Mouse (Mus musculus) MEL (cell line): ENCODE data around the gene Chmp2b.

Experiments
- JUND ChIP-seq: IDR thresholded peaks from 2 replicates; pipeline ENCODE4 v1.6.1; 2011; ENCODE audit warnings: low read depth, mild to moderate bottlenecking, improper control_type of control experiment, low read length
- KAT2A ChIP-seq: conservative IDR thresholded peaks from 2 replicates; pipeline ENCODE4 v1.6.1; 2012; ENCODE audit warnings: low read depth, low read length, improper control_type of control experiment, inconsistent platforms
- MAX ChIP-seq: IDR thresholded peaks from 2 replicates; pipeline ENCODE4 v1.6.1; 2011; ENCODE audit warnings: low read length, improper control_type of control experiment
- RAD21 ChIP-seq: IDR thresholded peaks from 2 replicates; pipeline ENCODE4 v1.6.1; 2011; ENCODE audit warnings: mild to moderate bottlenecking, low read depth, low read length, improper control_type of control experiment
- RCOR1 ChIP-seq: IDR thresholded peaks from 2 replicates; pipeline ENCODE4 v1.6.1; 2012; ENCODE audit warnings: low read depth, mild to moderate bottlenecking, inconsistent platforms, low read length, improper control_type of control experiment
- TBP ChIP-seq: IDR thresholded peaks from 2 replicates; pipeline ENCODE4 v1.8.0; 2011; ENCODE audit warnings: low read depth, low read length, improper control_type of control experiment
- TCF12 ChIP-seq: IDR thresholded peaks from 2 replicates; pipeline ENCODE4 v1.6.1; 2014; ENCODE audit warnings: low read depth, mild to moderate bottlenecking, inconsistent platforms, low read length, improper control_type of control experiment, moderate library complexity
- UBTF ChIP-seq: IDR thresholded peaks from 2 replicates; pipeline ENCODE4 v1.6.1; 2012; ENCODE audit warnings: low read depth, mild to moderate bottlenecking, inconsistent platforms, low read length, improper control_type of control experiment, moderate library complexity, borderline replicate concordance; ENCODE audit not compliant: insufficient read depth
- USF1 ChIP-seq: IDR thresholded peaks from 2 replicates; pipeline ENCODE4 v1.6.1; 2014; ENCODE audit warnings: low read depth, mild to moderate bottlenecking, inconsistent platforms, low read length, improper control_type of control experiment, moderate library complexity
- ZMIZ1 ChIP-seq: IDR thresholded peaks from 2 replicates; pipeline ENCODE4 v1.6.1; 2012; ENCODE audit warnings: low read depth, mild to moderate bottlenecking, inconsistent platforms, low read length, improper control_type of control experiment, moderate library complexity

DNA sequence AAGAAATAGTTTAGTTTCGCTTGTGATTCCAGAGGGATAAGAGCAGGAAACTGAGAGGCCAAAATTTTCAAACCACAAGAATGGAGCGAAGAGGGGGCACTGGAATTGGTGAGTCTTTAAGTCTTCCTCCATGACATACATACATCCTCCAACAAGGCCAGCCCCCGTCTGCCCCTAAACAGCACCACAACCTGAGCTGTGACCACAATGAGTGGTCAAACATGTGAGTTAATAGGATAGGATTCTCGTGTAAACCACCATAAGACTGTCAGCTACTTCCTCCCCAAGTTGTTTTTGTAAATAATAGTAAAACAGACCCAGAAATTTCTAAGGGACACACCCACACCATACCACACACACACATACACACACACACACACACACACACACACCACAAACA lies 6.3 kb upstream of the Chmp2b start:
- TF ChIP-seq ZMIZ1, result no peak
- no peak for TF ChIP-seq UBTF
- no peak for TF ChIP-seq TCF12
- no peak for TF ChIP-seq RCOR1
- TF ChIP-seq MAX, result no peak
- no peak for TF ChIP-seq KAT2A
- TF ChIP-seq JUND, result no peak
- no peak for TF ChIP-seq RAD21
- TF ChIP-seq USF1, result no peak
- TF ChIP-seq TBP, result no peak
